Mouse (Mus musculus): ENCODE results near the gene Btnl10.

DNA sequence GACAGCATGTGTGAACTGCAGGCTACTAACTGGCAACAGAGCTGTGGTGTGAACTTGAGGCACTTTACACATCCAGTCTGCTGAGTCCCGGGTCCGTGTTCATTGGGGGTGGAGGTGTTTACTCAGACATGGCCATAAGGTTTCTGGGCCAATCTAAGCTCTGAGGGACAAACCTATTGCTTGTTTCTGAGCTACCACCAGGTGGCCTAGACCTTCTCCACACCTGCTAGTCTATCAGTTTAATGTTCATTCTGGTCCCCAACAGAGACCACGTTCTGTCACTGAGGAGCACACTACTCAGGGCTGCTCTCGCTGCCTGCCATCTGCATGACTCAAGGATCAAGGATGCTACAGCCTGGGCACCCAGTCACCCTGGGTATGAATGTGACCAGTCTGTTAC is 13.9 kb downstream of the Btnl10 start:
- TF ChIP-seq NRF1 (IDR thresholded peaks at IDR 0.05; ENCODE audit: low read depth, low read length) = no peak
- TF ChIP-seq POLR2A (IDR thresholded peaks at IDR 0.05; ENCODE audit: low read depth, low read length) = no peak
- no peak for TF ChIP-seq EP300 (IDR thresholded peaks at IDR 0.05; ENCODE audit: low read length)
